Mouse (Mus musculus): ENCODE data around the gene 2010111I01Rik.

GRCm38 (mm10) chr13:63314608-63314920 is 349.9 kb downstream of the 2010111I01Rik start:
- TF ChIP-seq CTCF (IDR thresholded peaks at IDR 0.05; ENCODE audit: low read depth, low read length) (no peak), POLR2A (IDR thresholded peaks at IDR 0.05; ENCODE audit: borderline replicate concordance, low read depth, low read length) (no peak)

Measured in bone marrow macrophage, adult 2 months (primary cell).